Mouse (Mus musculus) limb, embryonic 10.5 days (tissue): ENCODE results near the gene Ost4. TPM values are rescaled to one million over a fixed set of nuclear protein-coding genes. Genes with fewer than 3 reads are reported as not detected.

Experiments
- DNase-seq: peaks from one replicate; pipeline ENCODE4 v3.0.0-alpha.2; 2017; ENCODE audit warnings: low spot score
- H3K27ac ChIP-seq: fragments of 300-500 bp; sonication (generic); 2 replicates; pipeline ENCODE4 v1.5.1; 2016; ENCODE audit warnings: mild to moderate bottlenecking
- H3K27me3 ChIP-seq: fragments of 300-500 bp; sonication (generic); 2 replicates; pipeline ENCODE4 v1.6.1; 2016; ENCODE audit warnings: low read depth, mild to moderate bottlenecking; ENCODE audit not compliant: poor library complexity, severe bottlenecking
- H3K36me3 ChIP-seq: fragments of 300-500 bp; sonication (generic); 2 replicates; pipeline ENCODE4 v1.6.1; 2016; ENCODE audit warnings: mild to moderate bottlenecking, moderate library complexity
- H3K4me1 ChIP-seq: fragments of 300-500 bp; sonication (generic); 2 replicates; pipeline ENCODE4 v1.6.1; 2016
- H3K4me3 ChIP-seq: fragments of 300-500 bp; sonication (generic); 2 replicates; pipeline ENCODE4 v1.5.1; 2016; ENCODE audit warnings: mild to moderate bottlenecking, moderate library complexity
- H3K9me3 ChIP-seq: fragments of 300-500 bp; sonication (generic); replicated peaks from 2 replicates; pipeline ENCODE4 v1.6.1; 2016; ENCODE audit warnings: mild to moderate bottlenecking
- WGBS: fragments of 180-500 bp; shearing (Covaris S2); methylation state at CpG from one replicate; pipeline ENCODE4 v1.1.7; 2016; 5-methylcytosine and 5-hydroxymethylcytosine counted together
- polyA plus RNA-seq: library from polyadenylated mRNA; unstranded; fragments of >200 nt; fragmentation: Nextera tagmentation; extraction: Ambion mirVana; gene quantifications from 2 replicates; pipeline ENCODE4 v1.2.1, GENCODE M21; 2016

The Ost4 gene
- polyA plus RNA-seq, result 403 and 414 TPM in 2 replicates

GRCm38 (mm10) chr5:30907413-30908059, at the start of gene Ost4:
Ost4 (minus strand) TSS chr5:30907788.
- Histone ChIP-seq H3K4me1 (peaks cover 71% of the 10 kb centered on the region), H3K36me3 (peaks cover 37% of the 10 kb centered on the region), H3K9me3 (no peaks in the 10 kb centered on the region), H3K4me3 (peak within 1 kb of the TSS; percentile 77), H3K27ac (peak within 1 kb of the TSS; percentile 95), H3K27me3 (no peaks in the 10 kb centered on the region)
- peak; percentile 98 for DNase-seq
- under 1% methylated on average over 58 of the region's 58 CpGs for WGBS

- no peaks in the 10 kb centered on the region for H3K9me3 ChIP-seq
- no peak overlapping the region for H3K4me3 ChIP-seq
- H3K36me3 ChIP-seq, result peaks cover 71% of the 10 kb centered on the region
- no peak for DNase-seq
- 95% methylated on average over 6 of the region's 6 CpGs for WGBS
- peaks cover 23% of the 10 kb centered on the region for H3K4me1 ChIP-seq
- no peak overlapping the region for H3K27ac ChIP-seq
- H3K27me3 ChIP-seq, result no peaks in the 10 kb centered on the region
These were observed 48.2 kb upstream of the Ost4 start for GRCm38 (mm10) chr5:30955751-30956150.

GRCm38 (mm10) chr5:30954556-30954955, 47.0 kb upstream of the Ost4 start:
- no peaks in the 10 kb centered on the region for H3K9me3 ChIP-seq
- no peak for DNase-seq
- peaks cover 34% of the 10 kb centered on the region for H3K4me1 ChIP-seq
- no peaks in the 10 kb centered on the region for H3K27me3 ChIP-seq
- H3K27ac ChIP-seq, result no peak overlapping the region
- H3K36me3 ChIP-seq, result peaks cover 71% of the 10 kb centered on the region
- WGBS, result 94% methylated on average over 9 of the region's 9 CpGs
- H3K4me3 ChIP-seq, result no peak overlapping the region

GRCm38 (mm10) chr5:30954065-30954464, 46.5 kb upstream of the Ost4 start:
- no peak overlapping the region for H3K27ac ChIP-seq
- H3K4me3 ChIP-seq, result no peak overlapping the region
- peaks cover 35% of the 10 kb centered on the region for H3K4me1 ChIP-seq
- H3K36me3 ChIP-seq, result peaks cover 69% of the 10 kb centered on the region
- no peak for DNase-seq
- no peaks in the 10 kb centered on the region for H3K9me3 ChIP-seq
- no peaks in the 10 kb centered on the region for H3K27me3 ChIP-seq
- 98% methylated on average over 6 of the region's 6 CpGs for WGBS

GRCm38 (mm10) chr5:30952551-30952950, 45.0 kb upstream of the Ost4 start:
- DNase-seq, result no peak
- H3K9me3 ChIP-seq, result no peaks in the 10 kb centered on the region
- H3K4me3 ChIP-seq, result no peak overlapping the region
- peaks cover 24% of the 10 kb centered on the region for H3K4me1 ChIP-seq
- no peak overlapping the region for H3K27ac ChIP-seq
- WGBS, result 86% methylated on average over 5 of the region's 5 CpGs
- 0 out of 2 replicates have a peak, but pooled peaks cover 4% of the 10 kb centered on the region for H3K27me3 ChIP-seq
- H3K36me3 ChIP-seq, result peaks cover 54% of the 10 kb centered on the region

- no peak for DNase-seq
- no peaks in the 10 kb centered on the region for H3K9me3 ChIP-seq
- no peak overlapping the region for H3K4me3 ChIP-seq
- 92% methylated on average over 6 of the region's 6 CpGs for WGBS
- peaks cover 50% of the 10 kb centered on the region for H3K36me3 ChIP-seq
- H3K27ac ChIP-seq, result no peak overlapping the region
- H3K27me3 ChIP-seq, result 0 out of 2 replicates have a peak, but pooled peaks cover 10% of the 10 kb centered on the region
- H3K4me1 ChIP-seq, result peaks cover 24% of the 10 kb centered on the region
These were observed 44.1 kb upstream of the Ost4 start for GRCm38 (mm10) chr5:30951706-30952105.

- Histone ChIP-seq H3K4me3 (no peak overlapping the region), H3K9me3 (no peaks in the 10 kb centered on the region), H3K4me1 (peaks cover 24% of the 10 kb centered on the region), H3K27me3 (peaks cover 14% of the 10 kb centered on the region), H3K27ac (no peak overlapping the region), H3K36me3 (peaks cover 48% of the 10 kb centered on the region)
- 89% methylated on average over 2 of the region's 2 CpGs for WGBS
- no peak for DNase-seq
These were observed 43.3 kb upstream of the Ost4 start for GRCm38 (mm10) chr5:30950922-30951321.

- peaks cover 25% of the 10 kb centered on the region for H3K4me1 ChIP-seq
- no peaks in the 10 kb centered on the region for H3K9me3 ChIP-seq
- H3K36me3 ChIP-seq, result peaks cover 43% of the 10 kb centered on the region
- no peak for DNase-seq
- peak overlapping the region; percentile 66 for H3K4me3 ChIP-seq
- H3K27me3 ChIP-seq, result peaks cover 18% of the 10 kb centered on the region
- H3K27ac ChIP-seq, result no peak overlapping the region
- 80% methylated on average over 4 of the region's 4 CpGs for WGBS
These were observed 42.9 kb upstream of the Ost4 start for GRCm38 (mm10) chr5:30950451-30950850.

GRCm38 (mm10) chr5:30949654-30950326, 42.2 kb upstream of the Ost4 start:
- Histone ChIP-seq H3K27me3 (peaks cover 25% of the 10 kb centered on the region), H3K27ac (peak overlapping the region; percentile 85), H3K36me3 (peaks cover 36% of the 10 kb centered on the region), H3K9me3 (no peaks in the 10 kb centered on the region), H3K4me1 (peaks cover 32% of the 10 kb centered on the region), H3K4me3 (peak overlapping the region; percentile 66)
- WGBS, result under 1% methylated on average over 31 of the region's 31 CpGs
- DNase-seq, result peak; percentile 95

GRCm38 (mm10) chr5:30948620-30949019, 41.0 kb upstream of the Ost4 start:
- Histone ChIP-seq H3K27me3 (peaks cover 33% of the 10 kb centered on the region), H3K9me3 (no peaks in the 10 kb centered on the region), H3K4me1 (peaks cover 32% of the 10 kb centered on the region), H3K36me3 (peaks cover 25% of the 10 kb centered on the region), H3K4me3 (no peak overlapping the region), H3K27ac (no peak overlapping the region)
- 80% methylated on average over 5 of the region's 5 CpGs for WGBS
- no peak for DNase-seq

GRCm38 (mm10) chr5:30944956-30945781, 37.6 kb upstream of the Ost4 start, which contains the start of gene Cgref1:
Cgref1 (minus strand) TSS chr5:30945591.
- 5% methylated on average over 44 of the region's 44 CpGs for WGBS
- H3K27ac ChIP-seq, result peak within 1 kb of the TSS; percentile 72
- peaks cover 28% of the 10 kb centered on the region for H3K4me1 ChIP-seq
- peak; percentile 58 for DNase-seq
- H3K36me3 ChIP-seq, result no peaks in the 10 kb centered on the region
- H3K4me3 ChIP-seq, result peak within 1 kb of the TSS; percentile 62
- H3K27me3 ChIP-seq, result peaks cover 33% of the 10 kb centered on the region
- no peaks in the 10 kb centered on the region for H3K9me3 ChIP-seq

- peaks cover 33% of the 10 kb centered on the region for H3K27me3 ChIP-seq
- WGBS, result 87% methylated on average over 6 of the region's 6 CpGs
- DNase-seq, result no peak
- H3K9me3 ChIP-seq, result no peaks in the 10 kb centered on the region
- no peak overlapping the region for H3K27ac ChIP-seq
- no peak overlapping the region for H3K4me3 ChIP-seq
- no peaks in the 10 kb centered on the region for H3K36me3 ChIP-seq
- H3K4me1 ChIP-seq, result peaks cover 20% of the 10 kb centered on the region
These were observed 36.8 kb upstream of the Ost4 start for GRCm38 (mm10) chr5:30944344-30944743.

GRCm38 (mm10) chr5:30943004-30943403, 35.4 kb upstream of the Ost4 start:
- no peak overlapping the region for H3K4me3 ChIP-seq
- WGBS, result 95% methylated on average over 2 of the region's 2 CpGs
- H3K9me3 ChIP-seq, result no peaks in the 10 kb centered on the region
- H3K27ac ChIP-seq, result no peak overlapping the region
- DNase-seq, result no peak
- no peaks in the 10 kb centered on the region for H3K36me3 ChIP-seq
- peaks cover 12% of the 10 kb centered on the region for H3K4me1 ChIP-seq
- peaks cover 31% of the 10 kb centered on the region for H3K27me3 ChIP-seq
